Mouse (Mus musculus) forebrain, embryonic 16.5 days (tissue): ENCODE measurements at regions not wholly inside any gene's neighbourhood (a gene's known extent, or its start where the extent isn't known, plus 50 kb on each side); places are given as distances from the start of the nearest gene placed in this dataset.
A peak's percentile ranks its signal among the peaks of the same experiment; 100 is the strongest.

ENCODE experiments used
- ATAC-seq: fragments of 200-750 bp; cut with Nextera tagmentation; 2 replicates; pipeline ENCODE4 v1.8.0; 2017; ENCODE audit warnings: mild to moderate bottlenecking, moderate library complexity
- H3K27ac ChIP-seq: fragments of 300-500 bp; sonication (generic); 2 replicates; pipeline ENCODE4 v1.5.1; 2014; ENCODE audit warnings: low read length, control low read depth
- H3K27me3 ChIP-seq: fragments of 300-500 bp; sonication (generic); replicated peaks from 2 replicates; pipeline ENCODE4 v1.6.1; 2014; ENCODE audit warnings: low read length; ENCODE audit not compliant: control insufficient read depth, insufficient read depth
- H3K36me3 ChIP-seq: fragments of 300-500 bp; sonication (generic); 2 replicates; pipeline ENCODE4 v1.6.1; 2014; ENCODE audit not compliant: control insufficient read depth, insufficient read depth
- H3K4me1 ChIP-seq: fragments of 300-500 bp; sonication (generic); replicated peaks from 2 replicates; pipeline ENCODE4 v1.6.1; 2014; ENCODE audit warnings: low read length; ENCODE audit not compliant: control insufficient read depth, insufficient read depth
- H3K4me2 ChIP-seq: fragments of 300-500 bp; sonication (generic); 2 replicates; pipeline ENCODE4 v1.6.1; 2014; ENCODE audit warnings: mild to moderate bottlenecking, low read length, control low read depth
- H3K4me3 ChIP-seq: fragments of 300-500 bp; sonication (generic); replicated peaks from 2 replicates; pipeline ENCODE4 v1.5.1; 2014; ENCODE audit warnings: mild to moderate bottlenecking, low read length, control low read depth
- H3K9ac ChIP-seq: fragments of 300-500 bp; sonication (generic); replicated peaks from 2 replicates; pipeline ENCODE4 v1.6.1; 2014; ENCODE audit warnings: low read depth, low read length, control low read depth
- H3K9me3 ChIP-seq: fragments of 300-500 bp; sonication (generic); 2 replicates; pipeline ENCODE4 v1.6.1; 2016; ENCODE audit warnings: low read length; ENCODE audit not compliant: control insufficient read depth
- WGBS: fragments of 180-500 bp; shearing (Covaris S2); extraction: QIAGEN DNeasy Blood & Tissue Kit; methylation state at CpG from one replicate; pipeline ENCODE4 v1.1.7; 2014; 5-methylcytosine and 5-hydroxymethylcytosine counted together

- Histone ChIP-seq H3K27me3 (no peaks in the 10 kb centered on the region), H3K4me3 (no peak overlapping the region), H3K4me1 (peaks cover 9% of the 10 kb centered on the region), H3K36me3 (no peaks in the 10 kb centered on the region), H3K27ac (no peak overlapping the region), H3K9ac (no peak overlapping the region), H3K4me2 (no peak overlapping the region), H3K9me3 (no peaks in the 10 kb centered on the region)
- 75% methylated on average over 5 of the region's 5 CpGs for WGBS
- no peak for ATAC-seq
These were observed 181.4 kb downstream of the Zfp36l1 start for GRCm38 (mm10) chr12:79931455-79931854.

GRCm38 (mm10) chr12:79929846-79930245, 183.0 kb downstream of the Zfp36l1 start:
- H3K9ac ChIP-seq = no peak overlapping the region
- no peak for ATAC-seq
- no peak overlapping the region for H3K4me2 ChIP-seq
- peaks cover 25% of the 10 kb centered on the region for H3K4me1 ChIP-seq
- no peak overlapping the region for H3K4me3 ChIP-seq
- no peaks in the 10 kb centered on the region for H3K9me3 ChIP-seq
- WGBS = 87% methylated on average over 6 of the region's 6 CpGs
- H3K27me3 ChIP-seq = no peaks in the 10 kb centered on the region
- H3K36me3 ChIP-seq = no peaks in the 10 kb centered on the region
- H3K27ac ChIP-seq = no peak overlapping the region

DNA sequence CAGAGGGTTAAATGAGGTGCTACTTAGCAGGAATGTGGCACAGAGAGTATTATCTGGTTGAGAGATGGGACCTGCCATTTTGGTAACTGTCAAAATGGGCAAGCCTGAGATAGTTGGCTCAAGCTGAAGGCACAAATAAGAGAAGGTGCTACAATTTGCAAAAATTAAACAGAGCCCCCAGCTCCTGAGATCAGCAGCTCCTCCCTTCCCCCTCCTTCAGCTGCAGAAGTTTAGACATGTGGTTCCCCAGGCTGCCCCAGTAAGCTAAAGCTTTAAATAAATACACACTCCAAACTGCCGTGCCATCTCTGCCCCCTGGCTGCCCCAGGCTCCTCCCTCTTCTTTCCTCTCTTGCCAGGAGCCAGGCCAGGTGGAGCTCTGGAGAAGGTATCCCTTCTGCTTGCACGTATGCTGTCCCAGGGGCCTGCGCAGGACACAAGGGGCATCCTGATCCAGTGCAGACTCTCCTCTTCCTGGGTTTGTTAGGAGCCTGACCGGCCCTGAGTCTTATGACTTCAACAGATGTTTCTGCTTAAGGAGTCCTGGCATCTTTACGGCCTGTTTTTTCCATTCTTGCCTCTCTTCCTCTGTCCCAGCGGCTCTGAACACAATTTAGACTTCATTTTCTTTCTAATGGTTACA, 184.0 kb downstream of the Zfp36l1 start:
- Histone ChIP-seq H3K9ac (no peak overlapping the region), H3K4me1 (peaks cover 30% of the 10 kb centered on the region), H3K9me3 (no peaks in the 10 kb centered on the region), H3K4me2 (no peak overlapping the region), H3K36me3 (no peaks in the 10 kb centered on the region), H3K27me3 (no peaks in the 10 kb centered on the region), H3K27ac (peak overlapping the region; percentile 13; the same call in 1 of the 2 replicates), H3K4me3 (no peak overlapping the region)
- 65% methylated on average over 6 of the region's 6 CpGs for WGBS
- no peak for ATAC-seq

- peak; percentile 16; the same call in 1 of the 2 replicates for ATAC-seq
- peak overlapping the region; percentile 13; the same call in 1 of the 2 replicates for H3K27ac ChIP-seq
These were observed 184.5 kb downstream of the Zfp36l1 start for GRCm38 (mm10) chr12:79928298-79928697.

DNA sequence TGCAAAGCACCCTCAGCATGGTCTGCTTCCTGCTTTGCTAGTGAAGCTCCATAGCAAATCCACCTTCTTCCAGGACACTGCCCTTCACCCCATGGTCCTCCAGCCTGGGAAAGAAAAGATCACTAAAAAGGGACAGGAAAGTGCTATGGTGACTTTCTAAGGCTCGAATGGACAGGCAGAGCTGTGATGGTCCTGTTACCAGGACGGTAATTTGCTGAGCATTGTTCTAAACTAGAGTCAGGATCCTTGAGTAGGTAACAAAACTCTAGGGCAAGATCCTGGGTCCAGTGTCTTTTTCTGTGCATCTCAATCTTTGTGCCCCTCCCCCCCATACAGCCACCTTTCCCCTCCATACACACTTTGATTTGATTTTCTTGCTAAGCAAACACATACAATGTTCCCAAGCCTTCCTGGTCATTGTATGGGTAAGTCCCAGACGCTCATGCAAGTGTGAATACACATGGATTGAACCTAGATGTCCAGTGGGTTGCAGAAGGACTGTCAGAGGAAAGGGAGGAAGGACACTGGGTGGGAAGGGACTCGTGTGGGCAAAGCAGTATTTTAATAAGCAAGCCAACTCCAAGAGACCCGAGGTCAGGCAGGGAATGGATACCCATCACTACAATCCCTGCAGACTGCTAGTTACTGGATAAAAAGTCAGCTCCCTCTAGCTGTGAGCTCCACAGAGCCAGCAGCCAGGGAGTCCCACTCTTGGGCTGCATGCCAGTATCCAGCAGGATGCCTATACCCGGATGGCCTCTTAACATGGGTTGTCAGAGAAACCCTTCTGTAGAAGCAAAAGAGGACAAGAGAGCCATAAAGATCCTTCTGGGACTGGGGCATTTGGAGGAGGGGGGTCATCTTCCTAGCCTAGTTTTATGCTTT, 186.9 kb downstream of the Zfp36l1 start:
- H3K9me3 ChIP-seq = no peaks in the 10 kb centered on the region
- H3K27me3 ChIP-seq = no peaks in the 10 kb centered on the region
- peak overlapping the region; percentile 50 for H3K9ac ChIP-seq
- H3K4me2 ChIP-seq = peak overlapping the region; percentile 48
- 11% methylated on average over 6 of the region's 6 CpGs for WGBS
- peaks cover 40% of the 10 kb centered on the region for H3K4me1 ChIP-seq
- H3K36me3 ChIP-seq = no peaks in the 10 kb centered on the region
- ATAC-seq = peak; percentile 27
- H3K4me3 ChIP-seq = no peak overlapping the region
- H3K27ac ChIP-seq = peak overlapping the region; percentile 94

More at GRCm38 (mm10) chr12:79928298-79928697, 184.5 kb downstream of the Zfp36l1 start:
- no peaks in the 10 kb centered on the region for H3K36me3 ChIP-seq
- H3K4me1 ChIP-seq = peaks cover 30% of the 10 kb centered on the region
- 31% methylated on average over 4 of the region's 4 CpGs for WGBS
- H3K27me3 ChIP-seq = no peaks in the 10 kb centered on the region
- H3K9me3 ChIP-seq = no peaks in the 10 kb centered on the region
- no peak overlapping the region for H3K9ac ChIP-seq
- H3K4me3 ChIP-seq = no peak overlapping the region
- no peak overlapping the region for H3K4me2 ChIP-seq

DNA sequence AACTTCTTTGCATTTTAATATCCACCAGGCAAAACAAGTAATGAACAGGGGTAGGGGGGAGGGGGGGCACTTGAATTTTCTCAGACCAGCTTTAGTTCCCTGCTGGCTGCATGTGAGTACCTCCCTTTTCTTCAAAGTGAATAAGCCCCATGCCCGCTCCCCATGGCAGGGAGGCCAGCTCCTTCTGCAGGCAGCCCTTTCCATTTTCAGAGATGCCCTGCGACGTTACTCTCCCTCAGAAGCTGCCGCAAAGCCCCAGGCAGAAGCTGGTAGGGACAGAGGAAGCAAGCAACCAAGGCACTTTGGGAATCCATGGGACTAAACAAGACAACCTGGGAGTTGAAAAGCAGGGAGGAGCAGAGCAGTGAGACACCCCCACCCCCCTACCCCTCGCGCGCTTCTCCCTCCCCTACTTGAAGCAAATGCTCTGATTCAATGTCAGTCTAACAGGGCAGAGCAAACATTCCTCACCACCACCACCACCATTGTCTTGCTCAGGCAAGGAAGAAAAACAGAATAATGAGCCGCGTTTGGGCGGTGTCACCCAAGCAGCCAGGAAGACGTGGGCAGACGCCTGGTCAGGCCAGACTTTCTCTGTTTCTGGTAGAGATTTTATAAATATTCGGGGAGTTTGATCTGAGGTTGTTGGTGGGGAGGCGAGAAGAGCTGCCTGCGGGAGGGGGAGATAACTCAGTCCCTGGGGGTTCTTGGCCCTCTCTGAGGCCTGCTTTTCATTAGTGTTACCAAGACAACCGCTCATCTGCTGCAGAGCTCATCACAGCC, 187.7 kb downstream of the Zfp36l1 start:
- Histone ChIP-seq H3K4me3 (no peak overlapping the region), H3K27ac (peak overlapping the region; percentile 94), H3K36me3 (no peaks in the 10 kb centered on the region), H3K4me1 (peaks cover 40% of the 10 kb centered on the region), H3K4me2 (peak overlapping the region; percentile 48), H3K27me3 (no peaks in the 10 kb centered on the region), H3K9me3 (no peaks in the 10 kb centered on the region), H3K9ac (peak overlapping the region; percentile 50)
- peak; percentile 91 for ATAC-seq
- under 1% methylated on average over 16 of the region's 16 CpGs for WGBS

GRCm38 (mm10) chr12:79923811-79924210, 189.0 kb downstream of the Zfp36l1 start:
- no peaks in the 10 kb centered on the region for H3K36me3 ChIP-seq
- no peak overlapping the region for H3K9ac ChIP-seq
- peaks cover 40% of the 10 kb centered on the region for H3K4me1 ChIP-seq
- 83% methylated on average over 6 of the region's 6 CpGs for WGBS
- H3K27me3 ChIP-seq = no peaks in the 10 kb centered on the region
- no peaks in the 10 kb centered on the region for H3K9me3 ChIP-seq
- no peak overlapping the region for H3K27ac ChIP-seq
- no peak overlapping the region for H3K4me3 ChIP-seq
- ATAC-seq = no peak
- H3K4me2 ChIP-seq = no peak overlapping the region

- ATAC-seq = no peak
- Histone ChIP-seq H3K27me3 (no peaks in the 10 kb centered on the region), H3K9ac (no peak overlapping the region), H3K27ac (0 out of 2 replicates have a peak overlapping the region, but pooled peaks have one; percentile 3), H3K4me2 (no peak overlapping the region), H3K9me3 (no peaks in the 10 kb centered on the region), H3K4me3 (no peak overlapping the region), H3K36me3 (no peaks in the 10 kb centered on the region), H3K4me1 (peaks cover 32% of the 10 kb centered on the region)
- WGBS = 10% methylated on average over 5 of the region's 5 CpGs
These were observed 191.0 kb downstream of the Zfp36l1 start for GRCm38 (mm10) chr12:79921786-79922185.

GRCm38 (mm10) chr12:79918983-79919382, 193.8 kb downstream of the Zfp36l1 start:
- WGBS = 81% methylated on average over 5 of the region's 5 CpGs
- H3K27ac ChIP-seq = no peak overlapping the region
- H3K36me3 ChIP-seq = no peaks in the 10 kb centered on the region
- peaks cover 10% of the 10 kb centered on the region for H3K4me1 ChIP-seq
- H3K4me3 ChIP-seq = no peak overlapping the region
- H3K4me2 ChIP-seq = no peak overlapping the region
- H3K27me3 ChIP-seq = no peaks in the 10 kb centered on the region
- no peaks in the 10 kb centered on the region for H3K9me3 ChIP-seq
- ATAC-seq = no peak
- no peak overlapping the region for H3K9ac ChIP-seq
